Mouse (Mus musculus) lung, embryonic 15.5 days (tissue): Measurements from ENCODE around the gene Tnpo2. TPM values are rescaled to one million over a fixed set of nuclear protein-coding genes. Genes with fewer than 3 reads are reported as not detected.
"Not testable (repeated sequence)": the region's sequence is repeated elsewhere in the genome, so short reads cannot be mapped to it uniquely, and the experiment has no call there.

Source experiments
- ATAC-seq: fragments of 200-750 bp; cut with Nextera tagmentation; 2 replicates; pipeline ENCODE4 v1.8.0; 2017; ENCODE audit warnings: moderate number of reproducible peaks, borderline replicate concordance; ENCODE audit not compliant: low FRiP score, low TSS enrichment; ENCODE audit errors: extremely low read depth
- H3K27ac ChIP-seq: fragments of 300-500 bp; sonication (generic); 2 replicates; pipeline ENCODE4 v1.5.1; 2015; ENCODE audit warnings: moderate library complexity, mild to moderate bottlenecking, inconsistent platforms
- H3K27me3 ChIP-seq: fragments of 300-500 bp; sonication (generic); 2 replicates; pipeline ENCODE4 v1.6.1; 2015; ENCODE audit warnings: inconsistent platforms
- H3K36me3 ChIP-seq: fragments of 300-500 bp; sonication (generic); 2 replicates; pipeline ENCODE4 v1.6.1; 2015; ENCODE audit warnings: inconsistent platforms
- H3K4me1 ChIP-seq: fragments of 300-500 bp; sonication (generic); 2 replicates; pipeline ENCODE4 v1.6.1; 2015; ENCODE audit warnings: inconsistent platforms
- H3K4me2 ChIP-seq: fragments of 300-500 bp; sonication (generic); 2 replicates; pipeline ENCODE4 v1.6.1; 2015; ENCODE audit warnings: inconsistent platforms, mild to moderate bottlenecking, moderate library complexity
- H3K4me3 ChIP-seq: fragments of 300-500 bp; sonication (generic); 2 replicates; pipeline ENCODE4 v1.5.1; 2015; ENCODE audit warnings: mild to moderate bottlenecking, inconsistent platforms
- H3K9ac ChIP-seq: fragments of 300-500 bp; sonication (generic); 2 replicates; pipeline ENCODE4 v1.6.1; 2015; ENCODE audit warnings: inconsistent platforms
- H3K9me3 ChIP-seq: fragments of 300-500 bp; sonication (generic); 2 replicates; pipeline ENCODE4 v1.6.1; 2016; ENCODE audit warnings: inconsistent platforms
- WGBS: fragments of 180-500 bp; shearing (Covaris S2); methylation state at CpG from one replicate; pipeline ENCODE4 v1.1.7; 2015; 5-methylcytosine and 5-hydroxymethylcytosine counted together
- polyA plus RNA-seq: library from polyadenylated mRNA; unstranded; fragments of >200 nt; fragmentation: Nextera tagmentation; extraction: Ambion mirVana; gene quantifications from 2 replicates; pipeline ENCODE4 v1.2.1, GENCODE M21; 2015

Gene Tnpo2
- polyA plus RNA-seq, 1 experiment from 2014 or later = 32.3 TPM

- peaks cover 14% of the 10 kb centered on the region for H3K4me1 ChIP-seq
- H3K27ac ChIP-seq = no peak overlapping the region
- H3K9me3 ChIP-seq = no peaks in the 10 kb centered on the region
- WGBS = 74% methylated on average over 9 of the region's 9 CpGs
- H3K27me3 ChIP-seq = no peaks in the 10 kb centered on the region
- H3K4me2 ChIP-seq = no peak overlapping the region
- H3K4me3 ChIP-seq = no peak overlapping the region
- H3K36me3 ChIP-seq = peaks cover 40% of the 10 kb centered on the region
- ATAC-seq = no peak
- no peak overlapping the region for H3K9ac ChIP-seq
These were observed 39.3 kb downstream of the Tnpo2 start for GRCm38 (mm10) chr8:85076001-85076400.

- Histone ChIP-seq H3K27ac (no peak overlapping the region), H3K36me3 (peaks cover 40% of the 10 kb centered on the region), H3K9me3 (no peaks in the 10 kb centered on the region), H3K27me3 (no peaks in the 10 kb centered on the region), H3K4me2 (no peak overlapping the region), H3K4me1 (peaks cover 17% of the 10 kb centered on the region), H3K9ac (no peak overlapping the region), H3K4me3 (no peak overlapping the region)
- 0% methylated on average over 2 of the region's 2 CpGs for WGBS
- ATAC-seq = no peak
These were observed 40.3 kb downstream of the Tnpo2 start for GRCm38 (mm10) chr8:85076993-85077392.

GRCm38 (mm10) chr8:85080214-85080531 lies 43.5 kb downstream of the Tnpo2 start:
- 0 out of 2 replicates have a peak overlapping the region, but pooled peaks have one; percentile 89 for H3K27ac ChIP-seq
- under 1% methylated on average over 25 of the region's 25 CpGs for WGBS
- peak overlapping the region; percentile 84 for H3K4me2 ChIP-seq
- H3K27me3 ChIP-seq = no peaks in the 10 kb centered on the region
- ATAC-seq = no peak
- peak overlapping the region; percentile 74 for H3K4me3 ChIP-seq
- H3K9me3 ChIP-seq = no peaks in the 10 kb centered on the region
- peak overlapping the region; percentile 83 for H3K9ac ChIP-seq
- peaks cover 23% of the 10 kb centered on the region for H3K4me1 ChIP-seq
- H3K36me3 ChIP-seq = peaks cover 23% of the 10 kb centered on the region

- Histone ChIP-seq H3K4me3 (peak within 1 kb of the TSS; percentile 74), H3K36me3 (peaks cover 20% of the 10 kb centered on the region), H3K9me3 (no peaks in the 10 kb centered on the region), H3K27ac (peak within 1 kb of the TSS; percentile 89), H3K9ac (peak within 1 kb of the TSS; percentile 83), H3K4me1 (peaks cover 23% of the 10 kb centered on the region), H3K27me3 (no peaks in the 10 kb centered on the region), H3K4me2 (peak within 1 kb of the TSS; percentile 84)
- 0% methylated on average over 30 of the region's 30 CpGs for WGBS
- peak; percentile 21; the same call in 1 of the 2 replicates for ATAC-seq
These were observed 44.0 kb downstream of the Tnpo2 start, which contains the start of gene Wdr83os for GRCm38 (mm10) chr8:85080532-85081215. Gene Wdr83os (plus strand): TSS chr8:85080740.

GRCm38 (mm10) chr8:85081216-85081555 lies 44.5 kb downstream of the Tnpo2 start, which contains the start of gene Wdr83:
Gene Wdr83 (minus strand): TSS chr8:85081306.
- H3K9ac ChIP-seq = peak within 1 kb of the TSS; percentile 83
- peak within 1 kb of the TSS; percentile 84 for H3K4me2 ChIP-seq
- H3K4me1 ChIP-seq = peaks cover 23% of the 10 kb centered on the region
- no peaks in the 10 kb centered on the region for H3K27me3 ChIP-seq
- H3K9me3 ChIP-seq = no peaks in the 10 kb centered on the region
- peak; percentile 52 for ATAC-seq
- WGBS = 3% methylated on average over 9 of the region's 9 CpGs
- H3K4me3 ChIP-seq = peak within 1 kb of the TSS; percentile 74
- peak within 1 kb of the TSS; percentile 89 for H3K27ac ChIP-seq
- peaks cover 18% of the 10 kb centered on the region for H3K36me3 ChIP-seq

- not testable (repeated sequence) for H3K27me3 ChIP-seq, H3K4me3 ChIP-seq, H3K9ac ChIP-seq, H3K9me3 ChIP-seq, ATAC-seq, H3K27ac ChIP-seq
- Histone ChIP-seq H3K4me2 (peak overlapping the region; percentile 84; the same call in 1 of the 2 replicates), H3K4me1 (peaks cover 23% of the 10 kb centered on the region), H3K36me3 (peaks cover 18% of the 10 kb centered on the region)
- 88% methylated on average over 4 of the region's 4 CpGs for WGBS
These were observed 45.5 kb downstream of the Tnpo2 start for GRCm38 (mm10) chr8:85082169-85082568.

- H3K9me3 ChIP-seq = no peaks in the 10 kb centered on the region
- H3K4me3 ChIP-seq = peak within 1 kb of the TSS; percentile 76
- H3K36me3 ChIP-seq = peaks cover 23% of the 10 kb centered on the region
- H3K27ac ChIP-seq = 0 out of 2 replicates have a peak within 1 kb of the TSS, but pooled peaks have one; percentile 49
- peak within 1 kb of the TSS; percentile 68 for H3K9ac ChIP-seq
- H3K4me2 ChIP-seq = peak within 1 kb of the TSS; percentile 93
- peak; percentile 91 for ATAC-seq
- H3K27me3 ChIP-seq = no peaks in the 10 kb centered on the region
- H3K4me1 ChIP-seq = peaks cover 23% of the 10 kb centered on the region
- under 1% methylated on average over 30 of the region's 30 CpGs for WGBS
These were observed 46.5 kb downstream of the Tnpo2 start, which contains the start of gene Man2b1 for GRCm38 (mm10) chr8:85083108-85083813. Gene Man2b1 (plus strand): TSS chr8:85083270.

- peaks cover 23% of the 10 kb centered on the region for H3K4me1 ChIP-seq
- peaks cover 29% of the 10 kb centered on the region for H3K36me3 ChIP-seq
- H3K4me3 ChIP-seq = no peak overlapping the region
- 88% methylated on average over 8 of the region's 8 CpGs for WGBS
- H3K4me2 ChIP-seq = no peak overlapping the region
- H3K27ac ChIP-seq = no peak overlapping the region
- H3K9me3 ChIP-seq = no peaks in the 10 kb centered on the region
- ATAC-seq = no peak
- H3K9ac ChIP-seq = no peak overlapping the region
- no peaks in the 10 kb centered on the region for H3K27me3 ChIP-seq
These were observed 47.9 kb downstream of the Tnpo2 start for GRCm38 (mm10) chr8:85084633-85085032.

GRCm38 (mm10) chr8:85086238-85086637 lies 49.5 kb downstream of the Tnpo2 start:
- ATAC-seq = no peak
- Histone ChIP-seq H3K9me3 (no peaks in the 10 kb centered on the region), H3K4me1 (peaks cover 23% of the 10 kb centered on the region), H3K4me2 (no peak overlapping the region), H3K27ac (no peak overlapping the region), H3K4me3 (no peak overlapping the region), H3K36me3 (peaks cover 32% of the 10 kb centered on the region), H3K27me3 (no peaks in the 10 kb centered on the region), H3K9ac (no peak overlapping the region)
- WGBS = 80% methylated on average over 3 of the region's 3 CpGs

GRCm38 (mm10) chr8:85088771-85089170 lies 52.1 kb downstream of the Tnpo2 start:
- no peaks in the 10 kb centered on the region for H3K27me3 ChIP-seq
- H3K36me3 ChIP-seq = peaks cover 39% of the 10 kb centered on the region
- H3K9ac ChIP-seq = no peak overlapping the region
- WGBS = 76% methylated on average over 2 of the region's 2 CpGs
- H3K27ac ChIP-seq = no peak overlapping the region
- no peak for ATAC-seq
- no peaks in the 10 kb centered on the region for H3K9me3 ChIP-seq
- H3K4me2 ChIP-seq = no peak overlapping the region
- no peak overlapping the region for H3K4me3 ChIP-seq
- H3K4me1 ChIP-seq = peaks cover 4% of the 10 kb centered on the region

- H3K9me3 ChIP-seq = no peaks in the 10 kb centered on the region
- no peaks in the 10 kb centered on the region for H3K27me3 ChIP-seq
- H3K4me1 ChIP-seq = no peaks in the 10 kb centered on the region
- no peak overlapping the region for H3K4me3 ChIP-seq
- ATAC-seq = no peak
- H3K36me3 ChIP-seq = peaks cover 49% of the 10 kb centered on the region
- no peak overlapping the region for H3K27ac ChIP-seq
- no peak overlapping the region for H3K9ac ChIP-seq
- WGBS = 79% methylated on average over 11 of the region's 11 CpGs
- H3K4me2 ChIP-seq = no peak overlapping the region
These were observed 54.1 kb downstream of the Tnpo2 start for GRCm38 (mm10) chr8:85090856-85091255.

GRCm38 (mm10) chr8:85091526-85092090 lies 54.9 kb downstream of the Tnpo2 start:
- H3K27me3 ChIP-seq = no peaks in the 10 kb centered on the region
- no peak overlapping the region for H3K4me2 ChIP-seq
- no peak overlapping the region for H3K9ac ChIP-seq
- 40% methylated on average over 21 of the region's 21 CpGs for WGBS
- no peak overlapping the region for H3K4me3 ChIP-seq
- H3K36me3 ChIP-seq = peaks cover 53% of the 10 kb centered on the region
- H3K9me3 ChIP-seq = no peaks in the 10 kb centered on the region
- no peak overlapping the region for H3K27ac ChIP-seq
- ATAC-seq = no peak
- H3K4me1 ChIP-seq = no peaks in the 10 kb centered on the region
